Mouse (Mus musculus) B cell, adult 62 days (primary cell): Measurements from ENCODE around the gene Ankrd34a. TPM values are rescaled to one million over a fixed set of nuclear protein-coding genes. Genes with fewer than 3 reads are reported as not detected.

Source experiments
- total RNA-seq: library from RNA; stranded (reverse); gene quantifications from 4 replicates; pipeline ENCODE4 v1.2.4, GENCODE M21; 2023

Gene Ankrd34a
- not detected in 4 replicates for total RNA-seq

DNA sequence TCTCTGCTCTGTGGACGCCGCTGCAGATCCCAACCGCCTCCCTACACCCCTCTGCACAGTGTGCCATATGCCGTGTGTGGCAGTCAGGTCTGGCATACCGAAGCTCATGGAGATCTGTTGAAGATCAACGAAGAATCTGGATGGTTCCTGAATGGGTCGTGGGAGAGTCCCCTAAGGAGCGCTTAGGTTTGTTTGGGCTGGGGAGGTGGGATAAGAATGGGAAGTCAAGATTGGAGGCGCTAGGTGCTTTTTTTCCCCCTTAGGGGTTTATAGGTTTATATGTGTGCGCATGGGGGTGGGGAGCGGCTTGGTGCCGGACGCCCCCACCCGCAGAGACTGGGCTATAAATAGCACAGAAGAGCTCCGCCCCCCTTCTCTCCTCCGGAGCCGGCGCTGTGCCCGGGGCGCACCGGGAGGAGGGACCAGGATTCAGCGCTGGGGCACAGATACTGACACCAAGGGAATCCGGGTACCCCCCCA lies at the start of gene Ankrd34a:
Gene Ankrd34a (plus strand): TSS at position 409 of the 480 bp plus-strand sequence.

GRCm38 (mm10) chr3:96557694-96558093 lies 38.7 kb upstream of the Ankrd34a start, which contains the start of gene Txnip:
Gene Txnip (plus strand): TSS chr3:96557957.

GRCm38 (mm10) chr3:96576690-96577541 lies 19.5 kb upstream of the Ankrd34a start, which contains the start of gene Gm16253:
Gene Gm16253 (plus strand): TSS chr3:96576984.

GRCm38 (mm10) chr3:96593790-96594560 lies 2.5 kb upstream of the Ankrd34a start, which contains the start of gene Polr3gl:
Gene Polr3gl (minus strand): TSS chr3:96594181.

GRCm38 (mm10) chr3:96600639-96601250 lies 4.3 kb downstream of the Ankrd34a start, which contains the start of gene Lix1l:
Gene Lix1l (plus strand): TSS chr3:96601149.

DNA sequence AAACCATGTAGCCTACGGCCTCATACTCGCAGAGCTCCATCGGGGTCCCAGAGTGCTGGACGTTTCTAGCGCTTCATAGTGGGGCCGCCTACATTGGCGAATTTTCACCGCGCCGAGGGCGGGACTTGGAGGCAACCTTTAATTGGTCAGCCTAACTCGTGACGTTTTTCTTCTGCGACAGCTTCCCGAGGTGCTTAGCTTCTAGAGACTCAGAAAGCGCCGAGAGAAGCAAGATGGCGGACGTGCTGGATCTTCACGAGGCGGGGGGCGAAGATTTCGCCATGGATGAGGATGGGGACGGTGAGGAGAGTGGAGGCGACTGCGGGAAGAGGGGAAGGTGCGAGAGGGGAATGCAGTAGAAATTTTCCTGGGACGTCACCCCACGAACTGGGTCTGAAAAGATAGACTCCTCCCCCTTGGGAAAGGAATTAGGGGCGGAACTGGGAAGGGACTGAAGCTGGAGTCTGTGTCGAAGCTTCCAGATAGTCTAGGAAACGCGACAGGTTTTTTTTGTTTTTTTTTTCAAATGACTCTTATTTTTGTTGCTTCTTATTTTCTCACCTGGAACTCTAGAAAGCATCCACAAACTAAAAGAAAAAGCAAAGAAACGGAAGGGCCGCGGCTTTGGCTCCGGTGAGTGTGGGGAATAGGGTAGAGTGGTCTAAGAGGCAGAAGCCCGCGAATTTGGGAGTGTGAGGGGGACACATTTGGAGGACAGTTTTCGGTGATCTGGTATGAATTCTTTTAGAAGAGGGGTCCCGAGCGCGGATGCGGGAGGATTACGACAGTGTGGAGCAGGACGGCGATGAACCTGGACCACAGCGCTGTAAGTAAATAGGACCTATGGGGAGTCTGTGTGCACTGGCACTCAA lies 33.5 kb downstream of the Ankrd34a start, which contains the start of gene Rbm8a:
Gene Rbm8a (plus strand): TSS at position 205 of the 872 bp plus-strand sequence.

GRCm38 (mm10) chr3:96634928-96635879 lies 38.8 kb downstream of the Ankrd34a start, which contains the start of the genes Pex11b and Gm42957:
Gene Pex11b (plus strand): TSS chr3:96635376.
Gene Gm42957 (plus strand): TSS chr3:96635474.

DNA sequence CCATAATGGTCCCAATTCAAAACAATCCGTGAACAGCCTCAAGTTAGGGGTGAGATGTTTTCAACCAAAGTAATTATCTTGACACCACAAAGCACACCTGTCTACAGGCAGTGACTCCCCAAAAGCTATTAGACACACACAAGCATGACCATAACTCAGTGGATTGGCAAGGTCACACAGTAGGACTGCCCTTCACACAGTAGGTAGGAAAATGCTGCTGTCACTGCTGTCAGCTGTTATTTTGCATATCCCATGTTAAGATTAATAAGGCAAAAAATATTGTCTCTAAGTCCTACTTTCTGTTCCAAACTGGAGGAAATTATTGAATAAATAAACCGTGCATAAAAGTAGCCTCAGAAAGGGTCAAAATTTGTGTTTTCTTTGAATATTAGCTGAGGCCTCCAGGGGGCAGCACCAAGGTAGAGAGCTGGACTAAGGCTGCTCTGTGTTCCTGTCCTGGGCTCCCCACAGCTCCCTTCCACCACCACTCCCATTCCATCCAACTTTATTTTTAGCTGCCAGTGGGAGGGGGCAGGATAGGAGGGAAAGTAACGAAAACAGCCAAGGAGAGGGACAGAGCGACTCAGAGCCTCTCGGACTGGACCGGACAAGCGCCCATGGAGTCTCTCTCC lies 48.7 kb downstream of the Ankrd34a start, which contains the start of gene Itga10:
Gene Itga10 (plus strand): TSS at position 567 of the 632 bp plus-strand sequence.

Other genes starting within 250 kb of the Ankrd34a start
- gene BC107364, start 144.3 kb upstream of the Ankrd34a start, total RNA-seq, result not detected in 4 replicates
- not detected in 4 replicates for gene Hfe2, start 71.5 kb upstream of the Ankrd34a start, total RNA-seq
- gene Txnip, start 38.7 kb upstream of the Ankrd34a start, total RNA-seq, result 675 to 848 TPM (median 779 TPM) in 4 replicates
- not detected in 4 replicates for gene Gm16253, start 19.7 kb upstream of the Ankrd34a start, total RNA-seq
- gene Polr3gl, start 2.5 kb upstream of the Ankrd34a start, total RNA-seq, result 26.1 to 38.5 TPM (median 30.1 TPM) in 4 replicates
- gene Lix1l, start 4.5 kb downstream of the Ankrd34a start, total RNA-seq, result 0.27 to 0.91 TPM (median 0.36 TPM) in 4 replicates
- gene Rbm8a, start 33.3 kb downstream of the Ankrd34a start, total RNA-seq, result 76.7 to 110 TPM (median 95.7 TPM) in 4 replicates
- gene Pex11b, start 38.7 kb downstream of the Ankrd34a start, total RNA-seq, result 19.4 to 26.2 TPM (median 23.9 TPM) in 4 replicates
- 0.16 TPM in 1 of 4 replicates, not detected in the others for gene Gm42957, start 38.8 kb downstream of the Ankrd34a start, total RNA-seq
- gene Itga10, start 48.9 kb downstream of the Ankrd34a start, total RNA-seq, result 1.9 to 3.3 TPM (median 2.8 TPM) in 4 replicates
- 0.91 TPM in 1 of 4 replicates, not detected in the others for gene Ankrd35, start 73.5 kb downstream of the Ankrd34a start, total RNA-seq
- 36.6 to 48.0 TPM (median 39.6 TPM) in 4 replicates for gene Pias3, start 99.7 kb downstream of the Ankrd34a start, total RNA-seq
- 0.46 to 0.54 TPM (median 0.53 TPM) in 3 of 4 replicates, not detected in the other for gene Nudt17, start 111.9 kb downstream of the Ankrd34a start, total RNA-seq
- 47.6 to 55.2 TPM (median 53.7 TPM) in 4 replicates for gene Polr3c, start 131.0 kb downstream of the Ankrd34a start, total RNA-seq
- gene Rnf115, start 131.0 kb downstream of the Ankrd34a start, total RNA-seq, result 49.3 to 55.1 TPM (median 52.3 TPM) in 4 replicates
- 0.23 TPM in 1 of 4 replicates, not detected in the others for gene Pdzk1, start 232.6 kb downstream of the Ankrd34a start, total RNA-seq
- gene Cd160, start 232.7 kb downstream of the Ankrd34a start, total RNA-seq, result 0.85 to 2.0 TPM (median 0.95 TPM) in 4 replicates